Mouse (Mus musculus) NIH3T3 (cell line): ENCODE measurements around the gene Nle1.
"Not testable (repeated sequence)": the region's sequence is repeated elsewhere in the genome, so short reads cannot be mapped to it uniquely, and the experiment has no call there.

Source experiments
- DNase-seq: peaks from one replicate; pipeline ENCODE4 v3.0.0-alpha.2; 2012; ENCODE audit warnings: low read depth

Nle1 gene

GRCm38 (mm10) chr11:82907651-82908607, at the start of gene Nle1:
Nle1 (minus strand) TSS chr11:82908411.
- peak; percentile 95 for DNase-seq

GRCm38 (mm10) chr11:82956925-82957324, 48.7 kb upstream of the Nle1 start:
- no peak for DNase-seq

- no peak for DNase-seq
These were observed 46.4 kb upstream of the Nle1 start for GRCm38 (mm10) chr11:82954631-82955030.

GRCm38 (mm10) chr11:82952612-82953542, 44.7 kb upstream of the Nle1 start:
- no peak for DNase-seq

GRCm38 (mm10) chr11:82951865-82952611, 43.8 kb upstream of the Nle1 start:
- no peak for DNase-seq

- DNase-seq = no peak
These were observed 42.7 kb upstream of the Nle1 start, which contains the start of gene Slfn5 for GRCm38 (mm10) chr11:82950736-82951481. Slfn5 (plus strand) TSS chr11:82951349.

- no peak for DNase-seq
These were observed 40.8 kb upstream of the Nle1 start for GRCm38 (mm10) chr11:82949036-82949435.

- DNase-seq = no peak
These were observed 39.2 kb upstream of the Nle1 start for GRCm38 (mm10) chr11:82947457-82947856.

- DNase-seq = peak; percentile 45
These were observed 37.4 kb upstream of the Nle1 start for GRCm38 (mm10) chr11:82945636-82946035.

- DNase-seq = peak; percentile 66
These were observed 35.1 kb upstream of the Nle1 start for GRCm38 (mm10) chr11:82943336-82943735.

GRCm38 (mm10) chr11:82933186-82933585, 25.0 kb upstream of the Nle1 start:
- no peak for DNase-seq

GRCm38 (mm10) chr11:82931671-82932450, 23.6 kb upstream of the Nle1 start:
- not testable (repeated sequence) for DNase-seq

GRCm38 (mm10) chr11:82931161-82931560, 22.9 kb upstream of the Nle1 start:
- not testable (repeated sequence) for DNase-seq

- not testable (repeated sequence) for DNase-seq
These were observed 22.3 kb upstream of the Nle1 start for GRCm38 (mm10) chr11:82930391-82930955.

- DNase-seq = no peak
These were observed 21.4 kb upstream of the Nle1 start for GRCm38 (mm10) chr11:82929633-82929950.

GRCm38 (mm10) chr11:82928897-82929632, 20.9 kb upstream of the Nle1 start:
- no peak for DNase-seq

GRCm38 (mm10) chr11:82923910-82924309, 15.7 kb upstream of the Nle1 start:
- not testable (repeated sequence) for DNase-seq

GRCm38 (mm10) chr11:82921691-82922090, 13.5 kb upstream of the Nle1 start:
- no peak for DNase-seq

- DNase-seq = peak; percentile 26
These were observed 12.6 kb upstream of the Nle1 start for GRCm38 (mm10) chr11:82920768-82921167.
